Mouse (Mus musculus): Measurements from ENCODE around the gene Vat1.
"Not testable (repeated sequence)": the region's sequence is repeated elsewhere in the genome, so short reads cannot be mapped to it uniquely, and the experiment has no call there.

The Vat1 gene

DNA sequence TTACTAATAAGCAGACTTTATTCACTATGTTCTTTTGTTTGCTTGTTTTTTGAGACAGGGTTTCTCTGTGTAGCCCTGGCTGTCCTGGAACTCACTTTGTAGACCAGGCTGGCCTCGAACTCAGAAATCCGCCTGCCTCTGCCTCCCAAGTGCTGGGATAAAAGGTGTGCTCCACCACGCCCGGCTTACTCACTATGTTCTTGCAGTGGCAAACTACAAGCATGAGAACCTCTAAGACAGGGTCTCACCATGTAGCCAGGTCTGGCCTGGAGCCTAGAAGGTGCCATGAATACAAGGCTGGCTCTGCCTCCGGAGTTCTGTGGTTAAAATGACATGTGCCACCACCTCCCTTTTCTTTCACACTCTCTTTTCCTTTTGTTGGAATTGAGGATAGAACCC lies 521 bp upstream of the Vat1 start:
- in situ Hi-C loops (cut with MboI, MseI), result not testable (repeated sequence)

DNA sequence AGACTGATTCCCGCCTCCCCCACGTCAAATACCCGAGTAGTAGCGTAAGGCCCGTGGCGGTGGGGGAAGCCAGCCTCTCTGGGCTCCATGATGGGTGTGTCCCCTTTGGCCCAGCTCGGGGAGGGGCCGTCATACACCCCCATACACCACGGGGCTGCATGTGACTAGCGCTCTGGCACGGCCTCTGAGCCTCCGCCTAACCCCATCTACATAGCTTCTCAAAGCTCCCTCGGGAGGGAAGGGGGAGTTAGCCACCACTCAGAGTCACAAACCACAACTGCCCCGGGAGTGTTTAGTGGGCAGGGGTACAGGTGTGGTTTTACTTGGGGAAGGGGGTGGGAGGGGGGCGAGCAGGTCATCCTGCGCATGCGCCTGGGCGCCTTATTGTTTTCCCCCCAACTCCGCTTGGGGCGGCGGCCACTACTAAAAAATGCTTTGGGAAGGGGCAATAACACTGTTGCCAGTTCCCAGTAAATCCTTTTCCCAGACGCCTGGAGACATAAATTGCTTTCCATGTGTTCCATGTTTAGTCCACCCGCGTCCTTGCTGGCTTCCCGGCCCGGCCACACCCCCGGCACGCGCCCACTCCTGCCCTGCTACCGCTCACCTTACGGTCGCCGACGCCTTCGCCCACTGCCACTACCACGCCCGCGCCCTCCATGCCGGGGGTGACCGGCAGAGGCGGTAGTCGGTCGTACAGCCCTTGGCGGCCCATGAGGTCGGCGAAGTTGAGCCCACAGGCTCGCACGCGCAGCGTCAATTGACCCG lies 745 bp downstream of the Vat1 start:
- in situ Hi-C loops (cut with MboI, MseI), result no loop called here

DNA sequence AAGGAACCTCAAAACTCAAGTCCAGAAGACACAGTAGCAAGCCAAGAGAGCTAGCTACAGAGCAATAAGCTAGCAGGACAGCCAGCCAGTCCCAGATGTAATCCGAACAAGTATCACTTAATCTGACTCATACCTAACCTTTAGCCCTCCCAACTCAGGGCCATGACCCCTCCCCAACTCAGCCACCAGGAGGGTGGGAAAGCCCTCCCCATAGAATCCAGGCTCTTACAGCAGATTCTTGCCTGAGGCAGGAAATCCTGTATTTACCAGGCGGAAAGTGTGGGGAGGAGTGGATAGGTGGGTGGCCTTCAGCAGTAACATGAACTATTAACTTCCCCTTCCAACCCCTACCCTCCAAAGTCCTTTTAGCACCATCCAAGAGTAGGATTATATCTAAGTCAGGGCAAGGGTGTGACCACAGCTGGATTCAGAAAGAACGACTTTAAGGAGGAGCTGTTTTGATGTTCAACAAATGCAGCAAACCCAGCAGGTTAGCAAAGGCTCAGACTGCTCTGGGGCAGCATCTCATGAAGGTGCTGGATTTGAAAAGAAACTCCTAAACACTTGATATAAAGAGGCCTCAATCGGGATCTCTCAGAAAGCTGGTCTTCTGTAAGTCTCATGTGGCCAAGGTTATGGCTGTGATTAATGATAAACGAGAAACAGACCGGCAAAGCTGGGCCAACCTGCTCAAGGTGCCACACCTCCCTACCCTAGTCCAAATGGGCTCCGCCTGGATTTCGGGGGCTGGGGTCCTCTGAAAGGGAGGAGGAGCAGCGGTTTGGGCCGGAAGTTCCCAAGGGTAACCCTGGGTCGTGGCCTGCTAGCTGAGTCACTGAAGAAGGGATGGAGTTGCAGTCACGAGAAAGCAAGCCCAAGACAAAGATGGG lies 1.6 kb downstream of the Vat1 start, which contains the start of gene Rnd2:
Gene Rnd2 (plus strand): TSS at position 789 of the 890 bp plus-strand sequence.
- in situ Hi-C loops (cut with MboI, MseI), result no loop called here

DNA sequence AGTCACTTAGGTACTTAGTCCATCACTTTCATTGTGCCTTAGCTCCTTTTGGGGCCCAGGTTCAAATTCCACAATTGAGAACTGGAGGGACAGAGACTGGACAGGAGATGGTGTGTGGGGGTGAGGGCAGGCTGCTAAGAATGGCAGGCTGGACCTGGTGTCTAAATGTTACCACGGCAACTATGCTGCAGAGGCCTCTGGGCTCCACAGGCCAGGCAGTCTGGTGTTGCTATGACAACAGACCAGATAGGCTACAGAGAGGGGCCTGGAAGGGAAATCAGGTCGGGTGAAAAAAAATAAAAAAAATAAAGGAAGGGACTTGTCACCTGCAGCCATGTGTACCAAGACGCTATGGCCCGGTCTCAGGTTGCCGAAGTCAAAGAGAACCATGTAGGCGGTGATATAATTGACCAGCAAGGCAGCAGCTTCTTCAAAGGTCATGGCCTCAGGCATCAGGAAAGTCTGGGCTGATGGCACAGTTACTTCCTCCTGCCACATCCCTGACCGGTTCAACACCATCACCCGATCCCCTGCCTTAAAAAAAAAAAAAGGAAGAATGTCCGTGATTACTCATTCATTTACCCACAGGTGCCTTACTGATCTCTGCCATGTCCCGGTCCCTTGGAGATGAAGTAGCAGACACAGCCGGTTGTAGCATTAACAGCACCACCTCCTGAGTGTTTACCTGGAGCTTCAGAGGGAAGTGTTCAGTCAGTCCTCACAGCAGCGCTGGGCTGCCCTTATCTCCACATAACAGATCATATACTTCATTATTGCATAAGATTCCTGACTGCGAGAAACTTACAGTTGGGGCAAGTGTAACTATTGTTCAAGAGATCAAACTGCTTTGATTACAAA lies 3.2 kb downstream of the Vat1 start:
- in situ Hi-C loops (cut with MboI, MseI), result no loop called here

DNA sequence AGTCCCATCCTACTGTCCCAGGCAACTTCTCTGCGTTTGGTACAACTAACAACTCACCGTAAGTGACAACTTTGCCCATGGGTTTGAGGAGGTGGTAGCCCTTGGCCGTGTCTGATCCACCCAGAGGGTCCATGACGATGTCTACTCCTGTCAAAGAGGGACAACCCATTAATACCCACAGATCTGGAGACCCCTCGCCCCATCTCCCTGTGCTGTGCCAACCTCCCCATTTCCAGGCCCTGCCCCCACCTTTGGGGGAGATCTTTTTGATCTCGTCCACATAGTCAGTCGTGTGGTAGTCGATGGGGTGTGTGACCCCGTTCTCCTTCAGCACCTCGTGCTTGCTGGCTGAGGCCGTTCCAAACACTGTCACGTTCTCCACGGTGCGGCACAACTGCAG lies 3.9 kb downstream of the Vat1 start:
- in situ Hi-C loops (cut with MboI, MseI), result no loop called here

DNA sequence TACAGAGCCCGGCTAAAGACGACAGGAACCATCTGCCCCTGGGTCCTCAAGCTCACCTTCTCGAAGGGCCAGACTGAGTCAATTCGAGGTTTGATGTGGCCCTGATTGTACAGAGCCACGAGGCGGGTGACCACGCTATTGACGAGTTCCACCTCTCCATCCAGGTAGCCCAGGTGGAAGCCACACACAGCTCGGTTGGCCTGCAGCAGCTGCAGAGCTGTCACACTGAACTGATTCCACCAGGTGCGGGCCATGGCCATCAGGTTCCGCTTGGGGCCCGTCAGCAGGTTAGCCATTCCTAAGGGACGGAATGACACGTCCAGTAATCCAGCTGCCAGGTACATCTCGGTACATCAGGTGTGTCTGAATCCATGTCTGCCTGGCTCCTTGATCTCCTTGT lies 5.7 kb downstream of the Vat1 start:
- in situ Hi-C loops (cut with MboI, MseI), result no loop called here

DNA sequence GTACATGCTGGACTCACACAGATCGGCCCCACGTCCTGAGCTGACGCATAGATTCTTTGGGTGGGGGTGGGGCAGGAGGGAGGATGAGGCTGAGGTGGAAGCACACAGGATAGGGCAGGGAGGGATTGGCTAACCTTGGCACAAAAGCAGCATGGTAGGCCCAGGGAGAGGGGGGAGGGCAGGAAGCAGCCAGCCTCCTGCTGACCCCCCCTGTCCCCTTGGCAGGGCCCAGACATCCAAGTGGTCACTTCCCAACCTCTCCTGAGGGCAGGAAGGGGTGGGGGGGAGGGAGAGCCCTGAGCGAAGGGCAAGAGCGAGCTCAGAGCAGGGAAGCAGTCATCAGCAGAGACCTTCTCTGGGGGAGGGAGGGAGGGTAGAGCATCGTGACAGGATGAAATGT lies 6.3 kb downstream of the Vat1 start:
- in situ Hi-C loops (cut with MboI, MseI), result no loop called here

DNA sequence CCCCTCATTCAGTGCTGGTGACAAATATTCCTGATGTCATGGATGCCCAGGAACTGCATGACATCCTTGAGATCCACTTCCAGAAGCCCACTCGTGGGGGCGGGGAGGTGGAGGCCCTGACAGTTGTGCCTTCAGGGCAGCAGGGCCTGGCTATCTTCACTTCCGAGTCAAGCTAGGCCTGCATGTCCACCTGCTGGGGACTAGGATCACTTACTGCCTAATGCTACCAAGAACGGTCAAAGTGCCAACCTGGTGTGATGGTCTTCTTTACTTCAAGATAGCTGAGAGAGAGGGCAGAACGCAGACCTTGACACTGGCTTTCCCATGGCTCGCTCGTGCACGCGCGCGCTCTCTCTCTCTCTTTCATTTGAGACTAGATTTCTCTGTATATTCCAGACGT lies 7.8 kb downstream of the Vat1 start:
- in situ Hi-C loops (cut with MboI, MseI), result no loop called here

DNA sequence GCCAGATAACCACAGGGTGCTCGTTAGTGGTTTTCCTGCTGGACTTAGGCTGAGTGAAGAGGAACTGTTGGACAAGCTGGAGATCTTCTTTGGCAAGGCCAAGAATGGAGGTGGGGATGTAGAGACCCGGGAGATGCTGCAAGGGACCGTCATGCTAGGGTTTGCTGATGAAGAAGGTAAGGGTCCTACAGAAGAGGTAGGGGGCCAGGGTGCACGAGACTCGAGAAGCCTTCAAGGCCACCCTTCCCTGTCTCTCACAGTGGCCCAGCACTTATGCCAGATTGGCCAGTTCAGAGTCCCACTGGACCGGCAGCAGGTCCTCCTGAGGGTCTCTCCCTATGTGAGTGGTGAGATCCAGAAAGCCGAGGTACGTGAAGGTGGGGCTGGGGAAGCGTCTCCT lies 8.4 kb downstream of the Vat1 start:
- in situ Hi-C loops (cut with MboI, MseI), result no loop called here

DNA sequence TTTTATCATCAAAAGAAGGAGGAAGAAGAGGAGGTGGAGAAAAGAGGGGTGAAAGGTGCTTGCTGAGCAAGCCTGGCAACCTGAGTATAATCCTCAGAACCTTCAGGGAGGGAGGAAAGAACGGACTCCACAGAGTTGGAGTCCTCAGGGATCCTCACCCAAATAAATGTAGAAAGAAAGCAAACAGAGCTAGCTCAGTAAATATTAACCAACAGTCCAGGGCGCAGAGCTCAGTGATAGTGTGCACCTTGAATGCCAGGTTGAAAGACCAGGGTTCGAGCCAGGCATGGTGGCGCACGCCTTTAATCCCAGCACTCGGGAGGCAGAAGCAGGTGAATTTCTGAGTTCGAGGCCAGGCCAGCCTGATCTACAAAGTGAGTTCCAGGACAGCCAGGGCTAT lies 10.4 kb downstream of the Vat1 start:
- in situ Hi-C loops (cut with MboI, MseI), result no loop called here

DNA sequence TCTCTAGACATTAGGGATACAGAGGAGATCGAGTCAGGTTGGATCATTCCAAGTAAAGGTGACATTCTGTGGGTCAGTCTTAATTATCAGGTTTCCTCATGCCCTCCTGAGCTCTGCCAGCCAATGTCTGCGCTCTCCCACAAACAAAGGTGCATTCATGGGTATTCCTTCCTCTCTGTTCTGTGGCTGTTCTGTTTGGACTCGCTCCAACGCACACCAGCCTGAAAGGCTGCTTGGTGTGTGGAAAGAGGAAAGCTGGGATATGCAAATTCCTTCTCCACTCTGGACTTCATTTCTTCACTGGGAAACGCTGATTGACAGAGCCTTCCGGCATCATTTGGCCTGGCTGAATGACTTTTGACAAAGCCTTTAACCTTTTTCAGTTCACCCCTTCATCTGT lies 11.3 kb downstream of the Vat1 start:
- in situ Hi-C loops (cut with MboI, MseI), result no loop called here

DNA sequence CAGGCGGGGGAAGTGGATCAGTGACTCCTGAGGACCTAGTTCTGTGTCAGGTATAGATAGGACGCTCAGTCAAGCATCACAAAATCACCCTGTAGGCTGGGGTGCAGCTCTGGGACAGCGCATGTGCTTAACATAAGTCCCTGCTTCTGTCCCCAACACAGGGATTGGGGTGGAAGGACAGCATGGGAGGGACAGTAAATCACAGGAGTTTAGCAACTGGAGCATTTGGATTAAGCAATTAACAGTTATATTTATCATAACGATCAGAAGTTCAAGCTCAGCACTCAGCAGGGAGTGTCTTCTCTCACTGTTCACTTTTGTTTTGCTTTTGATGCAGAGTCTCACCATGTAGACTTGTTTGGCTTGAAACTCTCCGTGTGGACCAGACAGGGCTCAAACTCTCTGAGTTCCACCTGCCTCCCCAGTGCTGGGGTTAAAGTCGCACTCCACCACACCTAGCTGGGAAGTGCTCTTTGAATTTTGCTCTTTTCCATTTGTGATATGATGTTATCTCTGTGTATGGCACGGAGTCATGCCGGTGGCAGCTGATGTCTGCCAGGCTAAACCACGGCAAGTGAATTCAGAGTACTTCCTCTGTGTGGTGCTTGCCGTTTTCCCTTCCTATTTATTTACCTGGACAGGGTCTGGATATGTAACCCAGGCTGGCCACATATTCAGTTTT lies 13.8 kb downstream of the Vat1 start:
- in situ Hi-C loops (cut with MboI, MseI), result no loop called here

DNA sequence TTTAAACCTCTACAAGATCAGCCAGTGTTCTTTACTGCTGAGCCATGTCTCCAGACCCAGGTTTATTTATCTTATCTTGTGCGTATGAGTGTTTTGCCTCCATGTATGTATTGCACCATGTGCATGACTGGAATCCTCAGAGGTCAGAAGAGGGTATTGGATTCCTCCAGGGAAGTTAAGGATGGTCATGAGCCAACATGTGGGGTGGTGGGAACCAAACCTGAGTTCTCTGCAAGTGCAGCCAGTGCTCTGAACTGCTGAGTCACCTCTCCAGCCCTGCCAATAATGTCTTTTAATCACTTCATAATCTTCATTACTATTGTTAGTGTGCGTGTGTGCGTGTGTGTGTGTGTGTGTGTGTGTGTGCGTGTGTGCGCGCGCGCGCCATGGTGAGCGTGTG lies 14.5 kb downstream of the Vat1 start:
- in situ Hi-C loops (cut with MboI, MseI), result no loop called here

DNA sequence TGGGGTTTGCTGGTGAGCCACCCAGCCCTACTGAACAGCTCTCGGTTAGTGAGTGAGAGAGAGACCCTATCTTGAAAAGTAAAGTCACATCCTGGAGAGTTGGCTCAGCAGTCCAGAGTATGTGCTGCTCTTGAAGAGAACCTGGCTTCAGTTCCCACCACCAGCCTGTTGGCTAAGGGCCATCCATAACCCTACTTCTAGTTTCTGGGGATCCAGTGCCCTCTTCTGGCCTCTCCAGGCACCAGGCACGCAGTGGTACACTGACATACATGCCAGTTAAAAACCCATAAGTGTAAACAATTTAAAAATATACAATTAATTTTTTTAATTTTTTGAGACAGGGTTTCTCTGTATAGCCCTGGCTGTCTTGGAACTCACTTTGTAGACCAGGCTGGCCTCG lies 15.6 kb downstream of the Vat1 start:
- in situ Hi-C loops (cut with MboI, MseI), result no loop called here

DNA sequence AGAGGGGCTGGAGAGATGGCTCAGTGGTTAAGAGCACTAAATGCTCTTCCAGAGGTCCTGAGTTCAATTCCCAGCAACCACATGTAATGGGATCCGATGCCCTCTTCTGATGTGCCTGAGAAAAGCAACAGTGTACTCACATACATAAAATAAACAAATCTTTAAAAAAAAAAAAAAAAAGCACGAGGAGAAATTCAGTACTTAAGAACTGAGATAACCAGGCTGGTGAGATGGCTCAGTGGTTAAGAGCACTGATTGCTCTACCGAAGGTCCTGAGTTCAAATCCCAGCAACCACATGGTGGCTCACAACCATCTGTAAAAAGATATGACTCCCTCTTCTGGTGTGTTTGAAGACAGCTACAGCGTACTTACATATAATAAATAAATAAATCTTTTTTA lies 16.4 kb downstream of the Vat1 start:
- in situ Hi-C loops (cut with MboI, MseI), result not testable (repeated sequence)

DNA sequence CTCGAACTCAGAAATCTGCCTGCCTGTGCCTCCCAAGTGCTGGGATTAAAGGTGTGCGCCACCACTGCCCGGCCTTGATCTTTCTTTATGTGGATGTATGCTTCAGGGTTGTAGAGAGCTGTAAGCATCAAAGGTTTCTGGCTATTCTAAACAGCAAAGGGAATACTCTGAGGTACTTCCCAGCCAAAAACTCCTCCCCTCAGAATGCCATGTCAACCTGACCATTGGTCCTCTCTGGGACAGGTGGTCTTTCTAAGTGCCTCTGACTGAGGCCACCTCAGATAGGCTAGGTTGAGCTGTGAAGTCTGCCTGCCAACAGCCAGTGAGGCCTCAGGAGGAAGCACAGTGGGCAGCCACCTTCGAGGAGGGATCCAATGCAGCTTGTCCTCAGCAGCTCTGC lies 17.1 kb downstream of the Vat1 start:
- in situ Hi-C loops (cut with MboI, MseI), result no loop called here

DNA sequence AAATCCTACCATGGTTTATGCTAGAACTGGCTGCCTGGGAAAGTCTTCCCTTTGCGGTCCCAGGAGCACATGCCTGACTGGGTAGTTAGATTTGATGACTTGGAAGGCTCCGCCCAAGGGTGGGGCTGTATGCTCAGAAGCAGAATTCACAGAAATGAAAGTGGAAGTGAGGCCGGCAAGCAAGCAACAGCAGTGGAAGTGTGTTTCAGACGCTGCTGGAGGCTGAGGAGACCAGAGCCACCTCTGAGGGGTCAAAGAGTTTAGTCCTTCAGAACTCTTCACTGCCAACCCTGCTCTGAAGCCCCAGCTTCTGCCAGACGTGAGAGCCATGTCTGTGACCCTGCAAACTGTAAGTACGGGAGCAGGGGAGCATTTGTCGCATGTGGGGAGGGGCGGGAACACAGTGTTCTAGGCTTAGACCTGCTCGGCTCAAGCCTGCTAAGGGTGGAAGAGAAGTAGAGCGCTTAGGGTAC lies 17.7 kb downstream of the Vat1 start, which contains the start of gene Ifi35:
Gene Ifi35 (plus strand): TSS at position 134 of the 473 bp plus-strand sequence.
- in situ Hi-C loops (cut with MboI, MseI), result no loop called here

DNA sequence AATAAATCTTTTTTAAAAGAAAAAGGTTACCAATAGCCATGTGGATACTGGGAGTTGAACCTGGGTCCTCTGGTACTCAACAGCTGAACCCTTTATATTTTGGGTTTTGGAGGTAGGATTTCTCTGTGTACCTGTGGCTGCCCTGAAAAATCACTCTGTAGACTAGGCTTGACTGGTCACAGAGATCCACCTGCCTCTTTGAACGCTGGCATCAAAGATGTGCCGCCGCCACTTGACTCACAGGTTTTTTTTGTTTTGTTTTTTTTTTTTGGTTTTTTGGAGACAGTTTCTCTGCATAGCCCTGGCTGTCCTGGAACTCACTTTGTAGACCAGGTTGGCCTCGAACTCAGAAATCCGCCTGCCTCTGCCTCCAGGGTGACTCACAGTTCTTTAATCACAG lies 18.2 kb downstream of the Vat1 start:
- in situ Hi-C loops (cut with MboI, MseI), result no loop called here

DNA sequence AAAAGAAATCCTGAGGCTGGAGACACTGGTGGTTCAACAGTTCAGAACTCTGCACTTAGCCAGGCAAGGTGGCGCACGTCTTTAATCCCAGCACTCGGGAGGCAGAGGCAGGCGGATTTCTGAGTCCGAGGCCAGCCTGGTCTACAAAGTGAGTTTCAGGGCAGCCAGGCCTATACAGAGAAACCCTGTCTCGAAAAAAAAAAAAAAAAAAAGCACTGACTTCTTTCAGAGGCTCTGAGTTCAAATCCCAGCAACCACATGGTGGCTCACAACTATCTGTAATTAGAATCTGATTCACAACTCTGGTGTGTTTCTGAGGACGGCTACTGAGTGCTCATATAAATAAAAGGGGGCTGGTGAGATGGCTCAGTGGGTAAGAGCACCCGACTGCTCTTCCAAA lies 19.2 kb downstream of the Vat1 start:
- in situ Hi-C loops (cut with MboI, MseI), result not testable (repeated sequence)

DNA sequence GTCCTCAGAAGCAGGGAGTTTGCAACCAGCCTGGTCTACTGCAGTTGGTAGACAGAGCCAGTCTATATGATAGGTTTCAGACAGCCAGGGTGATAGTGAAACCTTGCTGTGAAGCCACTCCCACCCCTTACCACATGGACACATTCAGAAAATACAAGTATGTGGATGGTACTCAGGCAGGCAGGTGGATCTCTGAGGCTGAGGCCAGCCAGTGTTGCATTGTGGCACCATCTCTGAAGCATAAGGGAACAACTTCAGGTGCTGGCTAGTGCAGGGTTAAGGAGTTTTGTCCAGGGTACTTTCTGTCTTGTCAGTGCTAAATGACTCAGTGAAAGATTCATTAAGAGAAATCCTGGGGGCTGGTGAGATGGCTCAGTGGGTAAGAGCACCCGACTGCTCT lies 19.7 kb downstream of the Vat1 start:
- in situ Hi-C loops (cut with MboI, MseI), result no loop called here

DNA sequence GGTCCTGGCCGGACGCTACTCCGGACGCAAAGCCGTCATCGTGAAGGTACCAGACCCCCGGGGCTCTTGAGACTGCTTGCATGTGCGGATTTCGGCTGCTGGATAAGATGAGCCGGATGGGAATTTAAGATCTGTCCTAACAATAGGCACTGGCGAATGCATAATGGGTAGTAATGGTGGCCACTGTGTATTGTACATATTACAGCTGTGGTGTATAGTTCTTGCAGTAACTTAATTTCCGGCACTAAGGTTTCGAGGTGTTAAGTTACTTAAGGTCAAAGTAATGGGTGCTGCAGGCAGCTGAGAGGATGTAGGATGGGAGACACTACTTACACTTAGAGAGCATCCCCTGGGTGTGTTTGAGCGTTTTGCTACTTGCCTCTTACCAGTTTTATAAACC lies 23.3 kb downstream of the Vat1 start:
- in situ Hi-C loops (cut with MboI, MseI), result no loop called here

All from T-helper 2 cell (primary cell).